Mouse (Mus musculus): ENCODE data around the gene Vsig8.

DNA sequence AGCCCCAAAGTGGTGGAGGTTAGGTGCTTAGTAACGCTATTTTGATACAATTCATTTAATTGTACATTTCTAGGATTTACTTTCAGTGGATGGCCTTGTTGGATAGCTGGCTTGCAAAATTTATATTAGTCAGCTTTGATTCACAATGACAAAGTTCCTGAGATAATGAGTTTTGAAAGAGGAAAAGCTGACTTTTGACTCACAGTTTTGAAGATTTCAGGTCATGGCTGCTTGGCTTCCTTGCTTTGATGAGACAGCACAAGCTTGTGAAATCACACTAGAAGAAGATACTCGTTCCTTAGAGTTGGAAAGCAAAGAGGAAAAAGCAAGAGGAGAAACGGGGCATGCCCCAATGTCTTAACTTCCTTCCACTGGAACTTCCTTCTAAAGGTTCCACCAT, 10.4 kb downstream of the Vsig8 start:
- TF ChIP-seq CTCF (IDR thresholded peaks at IDR 0.05; ENCODE audit: control insufficient read depth, insufficient read depth, insufficient read length) (no peak), USF1 (IDR thresholded peaks at IDR 0.05; ENCODE audit: low read depth) (no peak)
